Mouse (Mus musculus): ENCODE results near the gene Il6st. TPM values are rescaled to one million over a fixed set of nuclear protein-coding genes. Genes with fewer than 3 reads are reported as not detected.

The Il6st gene
- total and polyA plus RNA-seq, 2 experiments from 2014 or later, result 20.2 to 37.4 TPM

- WGBS, result 91% methylated on average over 13 of the region's 13 CpGs
- Histone ChIP-seq H3K27ac (no peak overlapping the region), H3K36me3 (ENCODE audit: insufficient read depth, low read length) (peaks cover 28% of the 10 kb centered on the region)
Observed at GRCm38 (mm10) chr13:112507691-112508090, 43.8 kb downstream of the Il6st start.

GRCm38 (mm10) chr13:112508487-112508886 lies 44.6 kb downstream of the Il6st start:
- no peak for DNase-seq (ENCODE audit: low spot score)
- Histone ChIP-seq H3K9me3 (ENCODE audit: low read length) (no peaks in the 10 kb centered on the region), H3K4me2 (ENCODE audit: low read depth, low read length) (no peak overlapping the region), H3K4me3 (ENCODE audit: low read length) (no peak overlapping the region), H3K4me1 (ENCODE audit: insufficient read depth, low read length) (no peaks in the 10 kb centered on the region), H3K36me3 (ENCODE audit: insufficient read depth, low read length) (peaks cover 25% of the 10 kb centered on the region), H3K27me3 (ENCODE audit: insufficient read depth, low read length) (no peaks in the 10 kb centered on the region), H3K27ac (no peak overlapping the region), H3K9ac (replicated peaks; ENCODE audit: low read length) (no peak overlapping the region)
- ATAC-seq, result no peak
- TF ChIP-seq CTCF (IDR thresholded peaks at IDR 0.05; ENCODE audit: low read depth), result no peak
- 86% methylated on average over 5 of the region's 5 CpGs for WGBS

More at GRCm38 (mm10) chr13:112507691-112508090, 43.8 kb downstream of the Il6st start:
- no peak for TF ChIP-seq CTCF (IDR thresholded peaks at IDR 0.05; ENCODE audit: low read depth)
- H3K4me1 ChIP-seq (ENCODE audit: insufficient read depth, low read length), result no peaks in the 10 kb centered on the region
- ATAC-seq, result no peak
- H3K4me2 ChIP-seq (ENCODE audit: low read depth, low read length), result no peak overlapping the region
- no peak for DNase-seq (ENCODE audit: low spot score)
- no peaks in the 10 kb centered on the region for H3K9me3 ChIP-seq (ENCODE audit: low read length)
- H3K27me3 ChIP-seq (ENCODE audit: insufficient read depth, low read length), result no peaks in the 10 kb centered on the region
- H3K4me3 ChIP-seq (ENCODE audit: low read length), result no peak overlapping the region
- no peak overlapping the region for H3K9ac ChIP-seq (replicated peaks; ENCODE audit: low read length)

GRCm38 (mm10) chr13:112509465-112509864 lies 45.6 kb downstream of the Il6st start:
- peak; percentile 97 for TF ChIP-seq CTCF (IDR thresholded peaks at IDR 0.05; ENCODE audit: low read depth)
- H3K9ac ChIP-seq (replicated peaks; ENCODE audit: low read length), result no peak overlapping the region
- H3K27me3 ChIP-seq (ENCODE audit: insufficient read depth, low read length), result no peaks in the 10 kb centered on the region
- H3K4me3 ChIP-seq (ENCODE audit: low read length), result no peak overlapping the region
- H3K4me1 ChIP-seq (ENCODE audit: insufficient read depth, low read length), result no peaks in the 10 kb centered on the region
- H3K27ac ChIP-seq, result no peak overlapping the region
- no peak overlapping the region for H3K4me2 ChIP-seq (ENCODE audit: low read depth, low read length)
- peaks cover 16% of the 10 kb centered on the region for H3K36me3 ChIP-seq (ENCODE audit: insufficient read depth, low read length)
- WGBS, result 26% methylated on average over 4 of the region's 4 CpGs
- DNase-seq (ENCODE audit: low spot score) (peak; percentile 88), ATAC-seq (peak; percentile 86)
- H3K9me3 ChIP-seq (ENCODE audit: low read length), result no peaks in the 10 kb centered on the region

GRCm38 (mm10) chr13:112510437-112511212 lies 46.8 kb downstream of the Il6st start:
- 94% methylated on average over 19 of the region's 19 CpGs for WGBS

GRCm38 (mm10) chr13:112511261-112511660 lies 47.4 kb downstream of the Il6st start:
- Histone ChIP-seq H3K36me3 (ENCODE audit: insufficient read depth, low read length) (no peaks in the 10 kb centered on the region), H3K27ac (no peak overlapping the region), H3K4me1 (ENCODE audit: insufficient read depth, low read length) (no peaks in the 10 kb centered on the region), H3K4me2 (ENCODE audit: low read depth, low read length) (no peak overlapping the region), H3K9ac (replicated peaks; ENCODE audit: low read length) (no peak overlapping the region), H3K27me3 (ENCODE audit: insufficient read depth, low read length) (no peaks in the 10 kb centered on the region), H3K9me3 (ENCODE audit: low read length) (no peaks in the 10 kb centered on the region), H3K4me3 (ENCODE audit: low read length) (no peak overlapping the region)
- ATAC-seq (no peak), DNase-seq (ENCODE audit: low spot score) (peak; percentile 12)
- TF ChIP-seq CTCF (IDR thresholded peaks at IDR 0.05; ENCODE audit: low read depth), result no peak
- WGBS, result 65% methylated on average over 11 of the region's 11 CpGs

More at GRCm38 (mm10) chr13:112510437-112511212, 46.8 kb downstream of the Il6st start:
- Histone ChIP-seq H3K9me3 (ENCODE audit: low read length) (no peaks in the 10 kb centered on the region), H3K4me3 (ENCODE audit: low read length) (no peak overlapping the region), H3K4me1 (ENCODE audit: insufficient read depth, low read length) (no peaks in the 10 kb centered on the region), H3K4me2 (ENCODE audit: low read depth, low read length) (no peak overlapping the region), H3K27ac (no peak overlapping the region), H3K27me3 (ENCODE audit: insufficient read depth, low read length) (no peaks in the 10 kb centered on the region), H3K36me3 (ENCODE audit: insufficient read depth, low read length) (peaks cover 5% of the 10 kb centered on the region; the same call in 1 of the 2 replicates), H3K9ac (replicated peaks; ENCODE audit: low read length) (no peak overlapping the region)
- DNase-seq (ENCODE audit: low spot score) (no peak), ATAC-seq (no peak)
- TF ChIP-seq CTCF (IDR thresholded peaks at IDR 0.05; ENCODE audit: low read depth), result no peak

- 94% methylated on average over 7 of the region's 7 CpGs for WGBS
- no peak overlapping the region for H3K4me2 ChIP-seq (ENCODE audit: low read depth, low read length)
- H3K9me3 ChIP-seq (ENCODE audit: low read length), result no peaks in the 10 kb centered on the region
- TF ChIP-seq CTCF (IDR thresholded peaks at IDR 0.05; ENCODE audit: low read depth), result no peak
- no peak for DNase-seq (ENCODE audit: low spot score)
- H3K4me1 ChIP-seq (ENCODE audit: insufficient read depth, low read length), result no peaks in the 10 kb centered on the region
- H3K9ac ChIP-seq (replicated peaks; ENCODE audit: low read length), result no peak overlapping the region
- H3K4me3 ChIP-seq (ENCODE audit: low read length), result no peak overlapping the region
- H3K27ac ChIP-seq, result no peak overlapping the region
- no peak for ATAC-seq
- H3K36me3 ChIP-seq (ENCODE audit: insufficient read depth, low read length), result no peaks in the 10 kb centered on the region
- H3K27me3 ChIP-seq (ENCODE audit: insufficient read depth, low read length), result no peaks in the 10 kb centered on the region
Observed at GRCm38 (mm10) chr13:112511810-112512209, 47.9 kb downstream of the Il6st start.

- Histone ChIP-seq H3K4me1 (ENCODE audit: insufficient read depth, low read length) (no peaks in the 10 kb centered on the region), H3K27ac (no peak overlapping the region), H3K4me3 (ENCODE audit: low read length) (no peak overlapping the region), H3K27me3 (ENCODE audit: insufficient read depth, low read length) (no peaks in the 10 kb centered on the region), H3K9ac (replicated peaks; ENCODE audit: low read length) (no peak overlapping the region), H3K9me3 (ENCODE audit: low read length) (no peaks in the 10 kb centered on the region), H3K4me2 (ENCODE audit: low read depth, low read length) (no peak overlapping the region), H3K36me3 (ENCODE audit: insufficient read depth, low read length) (no peaks in the 10 kb centered on the region)
- TF ChIP-seq CTCF (IDR thresholded peaks at IDR 0.05; ENCODE audit: low read depth), result no peak
- ATAC-seq (no peak), DNase-seq (ENCODE audit: low spot score) (no peak)
- WGBS, result 83% methylated on average over 5 of the region's 5 CpGs
Observed at GRCm38 (mm10) chr13:112512824-112513223, 49.0 kb downstream of the Il6st start.
